Mouse (Mus musculus) hematopoietic stem cell, adult 5-6 weeks (primary cell): ENCODE measurements around the gene Pde6g. TPM values are rescaled to one million over a fixed set of nuclear protein-coding genes. Genes with fewer than 3 reads are reported as not detected.
"Not testable (repeated sequence)": the region's sequence is repeated elsewhere in the genome, so short reads cannot be mapped to it uniquely, and the experiment has no call there.

Experiments
- ATAC-seq, 2 experiments: fragments of 125-278 bp in 1 of 2; replicated peaks in 1 of 2; 2 replicates each; pipeline ENCODE4 v1.8.0; 2016 to 2017; ENCODE audit warnings: inconsistent platforms in 2 of 2, mild to moderate bottlenecking in 2 of 2, moderate number of reproducible peaks in 2 of 2, low read depth in 1 of 2, moderate TSS enrichment in 1 of 2; ENCODE audit not compliant: low FRiP score in 2 of 2, poor library complexity in 2 of 2, severe bottlenecking in 2 of 2, insufficient read depth in 1 of 2, low TSS enrichment in 1 of 2
- total RNA-seq: library from RNA; stranded (forward); fragments of 172-1452, 232-1000 nt; gene quantifications from 2 replicates; pipeline ENCODE4 v1.2.3, GENCODE M21; 2017

Pde6g gene
- total RNA-seq, 1 experiment from 2014 or later, result not detected

DNA sequence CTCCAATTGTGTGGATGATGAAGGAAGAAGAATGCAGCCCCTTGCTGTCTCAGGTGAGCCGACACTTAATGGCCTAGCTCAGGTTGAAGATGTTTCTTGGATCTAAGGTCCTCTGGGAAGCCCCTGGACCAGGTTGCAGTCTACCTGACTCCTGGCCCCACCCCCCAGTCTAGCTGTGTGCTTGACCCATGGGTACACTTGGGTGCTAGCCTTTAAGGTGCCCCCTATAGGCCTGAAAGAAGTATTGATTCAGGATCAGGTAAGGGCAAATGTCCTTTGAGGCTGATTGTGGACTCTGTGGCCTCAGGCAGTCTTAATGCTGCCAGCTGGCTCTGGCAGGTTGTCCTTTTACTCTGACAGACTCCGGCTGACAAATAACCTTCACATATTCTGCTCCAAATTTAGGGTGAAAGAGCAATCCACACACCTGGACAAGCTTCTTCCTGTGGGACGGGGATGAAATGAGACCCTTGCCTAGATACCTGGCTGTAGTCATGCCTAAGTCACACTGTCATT lies 10.5 kb downstream of the Pde6g start:
- no peak for ATAC-seq

DNA sequence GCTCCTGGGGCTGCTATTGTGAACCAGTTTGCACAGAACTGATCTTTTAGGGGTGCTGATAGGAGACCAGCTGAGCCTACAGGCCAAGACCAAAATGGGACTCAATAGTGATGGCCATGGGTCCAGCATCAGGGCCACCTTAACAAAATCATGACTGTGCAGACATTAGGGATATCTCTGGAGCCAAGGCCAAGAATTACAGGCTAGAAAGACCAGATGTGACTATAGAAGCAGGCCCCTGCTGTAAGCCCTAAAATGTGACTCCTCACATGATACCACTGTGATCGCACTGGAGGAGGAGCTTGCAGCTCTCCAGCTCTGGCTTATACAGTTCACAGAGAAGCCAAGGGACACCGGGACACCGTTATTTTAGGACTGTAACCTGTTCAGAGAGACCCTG lies 11.0 kb downstream of the Pde6g start, which contains the start of gene Tspan10:
Tspan10 (plus strand) TSS at position 301 of the 400 bp plus-strand sequence.
- ATAC-seq, result no peak

DNA sequence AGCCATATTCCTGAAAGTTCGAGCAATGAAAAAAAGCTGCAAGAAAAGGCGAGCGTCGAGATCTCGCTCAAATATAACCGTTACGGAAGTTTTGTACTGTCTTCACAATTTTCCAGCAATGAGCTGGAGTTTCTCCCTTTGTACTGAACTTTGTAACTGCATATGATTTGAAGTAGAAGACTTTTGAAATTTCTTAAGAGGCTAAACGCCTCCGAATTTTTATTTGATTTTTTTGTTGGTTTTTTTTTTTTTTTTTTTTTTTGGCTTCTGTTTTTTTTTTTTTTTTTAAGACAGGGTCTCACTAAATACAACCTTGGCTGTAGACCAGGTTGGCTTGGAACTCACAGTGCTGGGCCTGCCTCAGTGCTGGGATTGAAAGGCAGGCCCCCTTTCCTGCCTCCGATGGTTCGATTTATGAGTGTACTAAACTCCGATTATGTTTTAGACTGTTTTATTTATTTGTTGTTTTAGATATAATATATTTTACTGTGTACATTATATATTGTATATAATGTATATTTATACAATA lies 15.4 kb downstream of the Pde6g start:
- no peak for ATAC-seq

DNA sequence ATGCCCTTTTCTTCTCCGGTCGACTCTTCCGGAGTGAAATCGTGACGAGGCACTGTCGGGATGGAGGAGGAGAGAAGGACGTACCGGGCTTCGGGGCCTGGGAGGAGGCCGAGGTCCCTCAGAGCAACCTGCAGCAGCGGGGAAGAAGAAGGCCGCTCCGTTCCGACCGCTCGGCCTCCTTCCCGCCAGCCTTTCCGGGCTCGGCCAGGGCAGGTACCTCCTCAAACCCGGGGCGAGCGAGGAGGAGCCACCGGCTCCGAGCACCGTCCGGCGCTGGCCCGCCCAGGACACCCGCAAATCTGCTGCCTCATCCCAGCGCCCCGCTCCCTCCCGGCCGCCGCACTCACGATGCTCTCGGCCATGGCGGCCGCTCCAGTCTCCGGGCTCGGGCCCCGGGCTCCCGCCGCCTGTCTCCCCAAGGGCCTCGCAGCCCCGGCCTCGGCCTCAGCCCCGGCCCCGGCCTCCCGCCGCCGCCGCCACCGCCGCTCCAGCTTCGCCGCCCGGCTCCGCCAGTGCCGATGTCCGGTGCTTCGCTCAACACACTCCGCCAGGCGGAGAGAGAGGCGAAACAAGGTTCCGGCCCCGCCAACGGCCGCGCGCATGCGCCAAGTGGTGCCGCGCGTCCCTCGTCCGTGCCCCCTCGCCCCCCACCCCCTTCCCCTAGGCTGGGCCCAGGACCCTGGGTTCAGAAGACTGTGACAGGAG lies 16.0 kb downstream of the Pde6g start, which contains the start of gene Nploc4:
Nploc4 (minus strand) TSS at position 557 of the 705 bp plus-strand sequence.
- peak; percentile 73 to 78 for ATAC-seq

DNA sequence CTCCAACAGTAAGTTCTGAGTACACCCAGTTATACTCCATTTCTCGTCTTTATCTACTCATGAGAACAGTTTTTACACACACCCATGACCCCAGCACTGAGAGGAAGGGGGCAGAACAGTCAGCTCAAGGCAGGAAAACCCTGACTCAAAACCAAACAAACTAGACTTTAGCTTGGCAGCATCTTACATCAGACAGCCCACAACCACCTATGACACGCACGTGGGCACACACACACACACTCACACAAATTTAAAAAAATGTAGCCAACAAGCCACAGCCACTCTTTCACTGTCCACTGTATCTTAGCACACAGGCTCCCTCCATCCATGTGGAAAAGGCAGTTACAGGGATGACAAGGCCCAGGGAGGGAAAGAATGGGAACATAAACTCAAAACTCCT lies 26.6 kb downstream of the Pde6g start:
- ATAC-seq, result no peak

DNA sequence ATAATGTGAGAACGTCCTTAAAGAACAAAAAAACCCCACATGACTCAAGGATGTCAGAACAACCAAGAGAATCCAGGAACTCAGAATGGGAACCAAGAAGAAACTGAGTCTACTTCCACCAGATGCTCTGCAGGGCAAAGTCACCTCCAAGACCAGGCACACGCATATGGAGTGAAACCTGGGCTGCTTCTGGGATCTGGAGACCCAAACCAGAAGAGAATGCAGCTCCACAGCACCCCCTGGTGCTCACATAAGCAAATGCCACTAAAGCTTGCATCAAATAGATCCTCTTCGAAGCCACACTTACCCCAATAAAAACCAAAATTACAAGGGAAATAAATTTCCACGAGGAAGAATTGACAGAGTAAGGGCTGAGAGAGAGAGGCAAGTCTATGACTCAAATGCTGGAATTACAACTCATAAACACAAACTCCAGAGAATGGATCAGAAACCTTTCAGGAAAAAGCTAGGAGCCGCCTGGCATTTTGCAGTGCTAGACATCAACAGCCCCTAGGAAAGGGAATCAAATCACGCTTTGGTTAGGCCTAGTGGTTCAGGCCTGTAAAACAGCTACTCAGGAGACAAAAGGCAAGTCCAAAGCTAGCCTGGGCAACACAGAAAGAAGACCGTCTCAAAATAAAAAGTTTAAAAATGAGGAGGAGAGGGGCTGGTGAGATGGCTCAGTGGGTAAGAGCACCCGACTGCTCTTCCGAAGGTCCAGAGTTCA lies 29.6 kb downstream of the Pde6g start:
- peak; percentile 62 to 74; a peak in 3 of 4 replicates for ATAC-seq

DNA sequence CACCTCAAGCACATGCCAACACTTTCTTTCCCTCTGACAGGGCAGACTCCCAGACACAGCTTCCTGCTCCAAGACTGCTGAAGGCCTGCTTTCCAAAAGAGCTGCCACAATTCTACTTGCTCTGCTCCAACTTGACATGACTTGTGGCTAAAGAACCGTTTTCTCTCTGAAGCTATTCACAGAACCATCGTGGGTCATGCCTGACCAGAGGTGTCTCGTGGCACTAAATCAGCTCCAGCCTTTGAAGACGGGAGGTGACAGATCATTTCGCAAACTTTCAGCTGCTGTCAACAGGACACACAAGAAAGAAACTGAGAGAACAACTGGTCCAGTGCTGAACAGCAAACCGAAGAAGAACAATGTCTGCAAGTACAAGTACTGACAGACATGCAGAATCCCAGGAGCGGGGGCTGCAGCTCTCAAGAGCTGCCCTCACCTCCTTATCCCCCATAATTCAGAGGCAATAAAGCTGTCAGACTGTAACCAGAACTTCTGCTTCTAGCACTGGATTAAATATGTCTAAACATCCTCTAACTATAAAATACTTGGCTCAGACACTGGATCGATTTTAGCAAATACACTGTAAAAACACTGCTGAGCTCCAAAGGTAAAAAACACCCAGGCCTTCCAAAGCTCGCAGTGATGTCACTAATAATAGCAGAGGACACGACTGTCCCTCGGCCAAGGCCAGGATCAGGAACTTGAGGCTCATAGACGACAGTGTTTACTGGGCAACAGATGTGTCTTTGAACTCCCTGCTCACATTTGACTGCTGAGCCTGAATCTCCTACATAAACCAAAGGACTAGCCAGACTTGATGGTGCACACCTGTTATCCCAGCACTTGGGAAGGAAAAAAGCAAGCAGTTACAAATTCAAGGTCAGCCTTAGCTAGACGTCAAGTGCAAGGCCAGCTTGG lies 30.4 kb downstream of the Pde6g start:
- ATAC-seq, result no peak

DNA sequence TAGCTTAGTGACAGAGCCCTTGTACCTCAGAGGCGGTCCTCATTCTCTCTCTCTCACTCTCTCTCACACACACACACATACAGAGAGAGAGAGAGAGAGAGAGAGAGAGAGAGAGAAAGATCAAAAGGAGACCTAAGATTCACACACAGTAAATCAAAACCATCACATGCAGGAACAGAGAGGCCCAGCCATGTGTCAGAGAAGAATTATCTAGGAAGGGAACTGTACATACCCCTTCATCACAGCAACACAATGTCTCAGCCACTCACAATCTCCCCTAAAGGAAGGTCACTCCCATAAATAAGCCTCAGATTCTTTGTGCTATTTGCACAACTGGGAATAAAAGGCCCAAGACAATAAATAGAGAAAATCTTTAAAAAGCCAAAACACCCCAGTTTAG lies 34.7 kb downstream of the Pde6g start:
- ATAC-seq, result no peak

DNA sequence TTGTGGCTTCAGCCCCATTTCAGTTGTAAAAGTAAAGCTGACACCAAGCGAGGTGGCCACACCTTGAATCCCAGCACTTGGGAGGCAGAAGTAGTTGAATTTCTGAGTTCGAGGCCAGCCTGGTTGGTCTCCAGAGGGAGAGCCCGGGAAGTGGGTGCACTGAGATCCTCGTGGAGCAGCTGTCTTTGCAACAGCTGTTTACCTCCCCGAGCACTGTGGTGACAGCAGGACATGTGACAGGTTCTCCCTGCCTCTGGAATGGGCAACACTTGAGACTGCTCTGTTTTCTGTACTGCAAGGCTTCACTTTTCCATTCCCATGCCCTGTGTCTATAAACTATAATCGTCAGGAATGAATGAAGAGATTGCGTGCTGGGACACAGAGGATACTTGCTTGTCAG lies 35.4 kb downstream of the Pde6g start:
- no peak for ATAC-seq

DNA sequence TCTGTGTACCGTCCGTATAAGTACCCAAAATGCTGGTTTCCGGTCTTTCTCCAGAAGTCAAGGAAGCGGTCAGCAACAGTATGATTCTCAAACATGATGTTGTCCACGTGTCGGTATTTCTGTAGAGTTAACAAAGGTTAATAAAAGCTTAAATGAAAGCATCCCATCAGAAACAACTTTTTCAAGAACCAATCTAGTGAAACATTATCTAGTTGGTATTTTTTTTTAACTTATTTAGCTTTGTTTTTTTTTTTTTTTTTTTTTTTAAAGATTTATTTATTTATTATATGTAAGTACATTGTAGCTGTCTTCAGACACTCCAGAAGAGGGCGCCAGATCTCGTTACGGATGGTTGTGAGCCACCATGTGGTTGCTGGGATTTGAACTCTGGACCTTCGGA lies 39.7 kb downstream of the Pde6g start:
- ATAC-seq, result not testable (repeated sequence)

DNA sequence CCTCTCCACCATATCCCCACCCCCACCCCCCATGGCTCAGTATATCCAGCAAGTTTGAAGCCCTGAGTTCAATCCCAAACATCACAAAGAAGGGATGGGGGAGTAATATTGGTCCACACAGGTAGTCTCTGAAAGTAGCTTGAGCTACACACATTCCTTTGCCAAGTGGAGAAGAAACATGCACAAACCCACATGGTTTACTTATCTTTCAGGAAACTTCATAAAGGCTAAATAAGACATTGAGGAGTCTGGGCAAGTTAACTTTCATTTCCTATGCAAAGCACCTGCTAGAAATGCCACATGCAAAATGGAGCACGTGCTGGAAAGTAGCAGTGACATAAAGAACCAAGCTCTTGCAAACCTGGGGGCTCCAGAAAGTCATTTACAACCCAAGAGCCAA lies 46.9 kb downstream of the Pde6g start:
- ATAC-seq, result no peak

DNA sequence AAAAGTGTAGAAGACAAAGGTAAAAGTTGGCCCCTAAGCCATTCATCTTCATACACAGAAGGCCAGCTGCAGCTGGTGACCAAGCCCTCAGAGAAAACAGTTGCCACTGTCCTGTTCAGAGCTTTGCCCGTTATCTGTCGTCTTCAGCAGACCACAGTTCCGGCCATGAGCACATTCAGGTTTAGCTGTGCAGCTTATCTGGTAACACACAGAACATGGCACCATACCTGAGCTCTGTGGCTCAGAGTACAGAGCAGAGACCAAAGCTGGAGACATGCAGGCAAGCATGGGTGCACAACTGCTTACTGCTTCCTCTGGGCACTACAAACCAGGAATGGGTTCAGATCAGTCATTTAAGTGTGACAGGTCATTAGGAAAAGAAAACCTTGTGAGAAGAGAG lies 47.4 kb downstream of the Pde6g start:
- ATAC-seq, result peak in 1 of 2 experiments; percentile 41; a peak in 1 of 4 replicates

DNA sequence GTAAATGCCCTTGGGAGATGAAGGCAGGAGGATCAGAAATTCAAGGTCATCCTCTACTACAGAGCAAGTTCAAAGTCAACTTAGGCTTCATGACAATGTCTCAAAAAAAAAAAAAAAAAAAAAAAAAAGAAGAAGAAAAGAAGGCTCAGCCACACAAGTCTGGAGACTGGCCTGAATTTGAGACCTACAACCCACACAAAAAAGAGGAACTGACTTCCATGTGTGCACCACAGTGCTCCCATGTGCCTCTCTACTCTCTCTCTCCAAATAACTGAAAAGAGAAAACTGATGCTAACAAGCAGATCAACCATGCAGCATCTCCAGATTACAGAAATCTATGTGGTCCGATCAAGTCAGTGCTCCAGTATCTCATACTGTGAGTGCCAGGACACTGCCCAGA lies 48.5 kb downstream of the Pde6g start:
- peak; percentile 73; a peak in 3 of 4 replicates for ATAC-seq

DNA sequence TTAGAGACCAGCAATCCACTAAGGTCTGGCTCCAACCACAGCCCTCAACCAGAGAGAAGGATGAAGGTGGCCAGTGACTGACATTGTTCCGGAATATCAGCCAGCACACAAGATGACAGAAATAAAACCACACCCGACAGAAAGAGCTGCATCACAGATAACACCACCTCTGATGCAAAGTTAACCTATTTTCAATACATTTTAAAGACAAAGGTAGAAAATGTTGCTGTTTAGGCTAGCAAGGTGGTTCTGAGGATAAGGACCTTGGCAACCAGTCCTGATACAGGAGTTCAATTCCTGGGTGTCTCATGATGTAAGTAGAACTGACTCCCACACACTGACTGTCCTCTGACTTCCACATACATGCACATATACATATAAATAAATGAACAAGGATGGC lies 54.0 kb downstream of the Pde6g start:
- no peak for ATAC-seq
